In genomic region chr16:22123658-22124057, GRCm38 (mm10) we compare ENCODE assay signal across 10 mouse cellular contexts. TPM values are rescaled to one million over a fixed set of nuclear protein-coding genes. Genes with fewer than 3 reads are reported as not detected.
DNase-seq lines count a peak whose midpoint lies in the region; ATAC-seq and TF ChIP-seq lines count a peak whose summit lies in the region.
"Had no signal": no experiment of that assay in that cellular context is flagged by ENCODE, and none has a peak within 500 bp of the region (broad histone marks: within the 10 kb centered on the region; RNA-seq: fewer than 3 reads in every experiment).

No protein-coding gene starts in this region.

- no peak overlapping the region for H3K4me3 ChIP-seq in hindbrain, postnatal 0 days (ENCODE audit: low read length)
- H3K4me3 ChIP-seq in olfactory bulb, adult 2 months (ENCODE audit: insufficient read depth, low read depth, low read length): no peak overlapping the region
- H3K4me3 ChIP-seq: embryonic facial prominence, embryonic 15.5 days; lung, embryonic 15.5 days had no signal

- no peaks in the 10 kb centered on the region for H3K36me3 ChIP-seq in hindbrain, postnatal 0 days (ENCODE audit: insufficient read depth, low read length)
- H3K36me3 ChIP-seq: lung, embryonic 15.5 days had no signal

- TF ChIP-seq CTCF in hindbrain, postnatal 0 days (IDR thresholded peaks at IDR 0.05; ENCODE audit: low read depth): peak; percentile 79
- 0 out of 2 replicates have a peak, but pooled peaks have one; percentile 34 for TF ChIP-seq CTCF in olfactory bulb, adult 2 months (IDR thresholded peaks at IDR 0.05; ENCODE audit: insufficient read depth, low read depth, low read length)

- H3K9me3 ChIP-seq in hindbrain, postnatal 0 days (ENCODE audit: low read length): no peaks in the 10 kb centered on the region
- H3K9me3 ChIP-seq: embryonic facial prominence, embryonic 15.5 days; lung, embryonic 15.5 days had no signal

- DNase-seq in left cerebral cortex, adult 18-20 months (ENCODE audit: low spot score in 2 of 2): peak; percentile 34 to 57
- no peak for DNase-seq in left cerebral cortex, adult 11 months (ENCODE audit: low spot score)
- peak; percentile 43 for DNase-seq in MN1 (ENCODE audit: low spot score)
- DNase-seq in cerebellum, adult 9-11 months: peak; percentile 6
- peak; percentile 58 for DNase-seq in hindbrain, postnatal 0 days (ENCODE audit: low spot score)
- DNase-seq in left cerebral cortex, postnatal 25 days (ENCODE audit: low spot score in 2 of 2): peak; percentile 28 to 29
- DNase-seq in urinary bladder, adult 2 months (ENCODE audit: low spot score): peak; percentile 43

- TF ChIP-seq POLR2A in olfactory bulb, adult 2 months (IDR thresholded peaks at IDR 0.05; ENCODE audit: insufficient read depth, low read depth, low read length): no peak

- no peak overlapping the region for H3K4me2 ChIP-seq in hindbrain, postnatal 0 days (ENCODE audit: low read depth, low read length)
- H3K4me2 ChIP-seq: embryonic facial prominence, embryonic 15.5 days; lung, embryonic 15.5 days had no signal

- H3K27ac ChIP-seq in hindbrain, postnatal 0 days: no peak overlapping the region
- no peak overlapping the region for H3K27ac ChIP-seq in olfactory bulb, adult 2 months (ENCODE audit: insufficient read depth, low read depth, low read length)
- H3K27ac ChIP-seq: embryonic facial prominence, embryonic 15.5 days; lung, embryonic 15.5 days had no signal

- intact Hi-C loops in left cerebral cortex, postnatal 25 days (cut with DNase I): loop anchor here (5.0 kb wide), 1 partner anchor 286 kb away; no protein-coding TSS in a partner anchor

- no peaks in the 10 kb centered on the region for H3K4me1 ChIP-seq in hindbrain, postnatal 0 days (ENCODE audit: insufficient read depth, low read length)
- peaks cover 7% of the 10 kb centered on the region for H3K4me1 ChIP-seq in olfactory bulb, adult 2 months (ENCODE audit: control insufficient read depth, insufficient read depth, low read length)
- H3K4me1 ChIP-seq: embryonic facial prominence, embryonic 15.5 days; lung, embryonic 15.5 days had no signal

- no peaks in the 10 kb centered on the region for H3K27me3 ChIP-seq in hindbrain, postnatal 0 days (ENCODE audit: insufficient read depth, low read length)
- H3K27me3 ChIP-seq: embryonic facial prominence, embryonic 15.5 days; lung, embryonic 15.5 days had no signal

- no peak; the same call in 1 of the 2 replicates for ATAC-seq in hindbrain, postnatal 0 days

- 27% methylated on average over 5 of the region's 5 CpGs for WGBS in hindbrain, postnatal 0 days
- WGBS in olfactory bulb, adult 2 months: 31% methylated on average over 5 of the region's 5 CpGs

- no peak overlapping the region for H3K9ac ChIP-seq in hindbrain, postnatal 0 days (replicated peaks; ENCODE audit: low read length)
- H3K9ac ChIP-seq: embryonic facial prominence, embryonic 15.5 days; lung, embryonic 15.5 days had no signal

RNA-seq across cellular contexts. Expression of gene Igf2bp2, which starts 39.4 kb away (rescaled TPM):
- total RNA-seq in left cerebral cortex, adult 18-20 months (2021): under 1 TPM; 0.68 to 1.00 TPM
- 15.8 and 19.1 TPM in 2 replicates for total RNA-seq in hindbrain, postnatal 0 days (2014; rRNA removed)
- polyA plus RNA-seq in hindbrain, postnatal 0 days (2015; fragmentation: Nextera tagmentation; extraction: Ambion mirVana): 7.7 and 8.2 TPM in 2 replicates
- total RNA-seq in left cerebral cortex, postnatal 25 days (2021): 1 to 10 TPM; 1.9 to 2.0 TPM
- not detected in 2 replicates for polyA plus RNA-seq in olfactory bulb, adult 2 months (2012; ENCODE audit: insufficient read depth, insufficient read length, low replicate concordance, missing spikeins)
- polyA plus RNA-seq in urinary bladder, adult 2 months (2012; rRNA removed): 2.6 and 5.1 TPM in 2 replicates
